In the genomic region with DNA sequence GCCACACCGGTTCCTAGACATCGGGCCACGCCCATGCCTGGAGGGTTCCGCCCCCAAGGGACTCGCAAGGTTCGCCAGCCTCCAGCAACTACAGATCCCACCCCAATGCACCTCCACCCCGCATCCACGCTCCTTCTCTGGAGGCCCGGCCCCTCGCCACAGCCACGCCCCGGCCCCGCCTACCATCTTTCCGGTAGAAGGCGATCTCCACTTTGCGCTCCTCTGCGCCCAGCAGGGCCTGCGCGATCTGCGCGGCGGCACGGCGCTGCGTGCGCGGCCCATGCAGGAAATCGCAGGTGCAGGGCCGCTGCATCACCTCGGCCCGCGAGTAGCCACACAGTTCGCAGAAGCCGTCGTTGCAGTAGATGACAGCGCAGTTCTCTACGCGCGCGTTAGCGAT, we compare ENCODE assay signal across 7 mouse cellular contexts. TPM values are rescaled to one million over a fixed set of nuclear protein-coding genes. Genes with fewer than 3 reads are reported as not detected.
DNase-seq lines count a peak whose midpoint lies in the region; ATAC-seq and TF ChIP-seq lines count a peak whose summit lies in the region.

No protein-coding gene starts in this region.

- H3K9ac ChIP-seq in limb, embryonic 14.5 days (ENCODE audit: low read depth, low read length, severe bottlenecking): no peak overlapping the region
- H3K9ac ChIP-seq in midbrain, embryonic 14.5 days (replicated peaks; ENCODE audit: low read length): peak overlapping the region; percentile 62

- under 1% methylated on average over 32 of the region's 41 CpGs for WGBS in limb, embryonic 14.5 days
- WGBS in midbrain, embryonic 14.5 days: under 1% methylated on average over 41 of the region's 41 CpGs

- H3K4me1 ChIP-seq in limb, embryonic 14.5 days (ENCODE audit: control insufficient read depth, insufficient read depth, low read length): peaks cover 18% of the 10 kb centered on the region
- H3K4me1 ChIP-seq in midbrain, embryonic 14.5 days (ENCODE audit: control insufficient read depth, insufficient read depth, low read length): peaks cover 71% of the 10 kb centered on the region

- peak; percentile 90 for DNase-seq in adrenal gland, adult 2 months
- DNase-seq in cerebellum, postnatal 4 days (ENCODE audit: low spot score in 2 of 2): peak; percentile 35 to 42
- DNase-seq in gastrocnemius, postnatal 14 days: peak; percentile 56
- peak; percentile 52 for DNase-seq in kidney, adult 11 months
- DNase-seq in limb, embryonic 14.5 days (ENCODE audit: low spot score): peak; percentile 32
- peak; percentile 84 for DNase-seq in midbrain, embryonic 14.5 days
- peak; percentile 54 to 71 for DNase-seq in spleen, adult 18-20 months

- H3K9me3 ChIP-seq in limb, embryonic 14.5 days (ENCODE audit: control insufficient read depth, low read length): no peaks in the 10 kb centered on the region
- H3K9me3 ChIP-seq in midbrain, embryonic 14.5 days (ENCODE audit: control insufficient read depth, low read length): no peaks in the 10 kb centered on the region

- no peak for TF ChIP-seq POLR2A in limb, embryonic 14.5 days (IDR thresholded peaks at IDR 0.05; ENCODE audit: borderline replicate concordance, extremely low read depth, insufficient read depth, insufficient read length)

- H3K27ac ChIP-seq in limb, embryonic 14.5 days (replicated peaks; ENCODE audit: low read depth, low read length): no peak overlapping the region
- peak overlapping the region; percentile 64 for H3K27ac ChIP-seq in midbrain, embryonic 14.5 days (replicated peaks; ENCODE audit: low read depth, low read length)

- H3K36me3 ChIP-seq in limb, embryonic 14.5 days (ENCODE audit: control insufficient read depth, insufficient read depth, low read length): no peaks in the 10 kb centered on the region
- H3K36me3 ChIP-seq in midbrain, embryonic 14.5 days (ENCODE audit: control insufficient read depth, insufficient read depth, low read length): peaks cover 3% of the 10 kb centered on the region

- intact Hi-C loops in gastrocnemius, postnatal 14 days (cut with DNase I; ENCODE audit: low total_unique reads): no loop called here

- peaks cover 30% of the 10 kb centered on the region for H3K27me3 ChIP-seq in limb, embryonic 14.5 days (ENCODE audit: control insufficient read depth, insufficient read depth, low read length)
- H3K27me3 ChIP-seq in midbrain, embryonic 14.5 days (ENCODE audit: control insufficient read depth, insufficient read depth, low read length): peaks cover 3% of the 10 kb centered on the region; the same call in 1 of the 2 replicates

- peak; percentile 14; the same call in 1 of the 2 replicates for ATAC-seq in limb, embryonic 14.5 days (ENCODE audit: low FRiP score, low read depth)
- ATAC-seq in midbrain, embryonic 14.5 days (ENCODE audit: low FRiP score, low TSS enrichment): peak; percentile 16; the same call in 1 of the 2 replicates

- peak overlapping the region; percentile 43 for H3K4me3 ChIP-seq in limb, embryonic 14.5 days (replicated peaks; ENCODE audit: low read length)
- H3K4me3 ChIP-seq in midbrain, embryonic 14.5 days (replicated peaks; ENCODE audit: low read depth, low read length): peak overlapping the region; percentile 50

- H3K4me2 ChIP-seq in limb, embryonic 14.5 days (replicated peaks; ENCODE audit: low read depth, low read length, severe bottlenecking): peak overlapping the region; percentile 80
- peak overlapping the region; percentile 97 for H3K4me2 ChIP-seq in midbrain, embryonic 14.5 days (ENCODE audit: low read length)

RNA-seq across cellular contexts. Expression of a gene that starts 3.3 kb away (rescaled TPM):
- 10 to 100 TPM; 12.3 to 26.4 TPM for total RNA-seq in adrenal gland, adult 2 months (2021)
- 75.2 and 99.5 TPM in 2 replicates for polyA plus RNA-seq in adrenal gland, adult 2 months (2012; rRNA removed)
- total RNA-seq in gastrocnemius, postnatal 14 days (2021): 1 to 10 TPM; 1.8 to 4.2 TPM
- 16.2 and 26.5 TPM in 2 replicates for polyA plus RNA-seq in limb, embryonic 14.5 days (2012; rRNA removed)
- polyA plus RNA-seq in limb, embryonic 14.5 days (2014; fragmentation: Nextera tagmentation; extraction: Ambion mirVana): 2.8 and 3.8 TPM in 2 replicates
- 10.2 and 13.1 TPM in 2 replicates for polyA plus RNA-seq in midbrain, embryonic 14.5 days (2014; fragmentation: Nextera tagmentation; extraction: Ambion mirVana)

RNA-seq across cellular contexts. Expression of a gene that starts 16.5 kb away (rescaled TPM):
- 10 to 100 TPM in 1 of 2 experiments, 1 to 10 TPM in 1; 8.5 to 13.6 TPM for total RNA-seq in adrenal gland, adult 2 months (2021)
- polyA plus RNA-seq in adrenal gland, adult 2 months (2012; rRNA removed): 22.1 and 33.1 TPM in 2 replicates
- total RNA-seq in gastrocnemius, postnatal 14 days (2021): 10 to 100 TPM in 1 of 2 experiments, 1 to 10 TPM in 1; 8.6 to 10.6 TPM
- 7.3 and 7.4 TPM in 2 replicates for polyA plus RNA-seq in limb, embryonic 14.5 days (2012; rRNA removed)
- polyA plus RNA-seq in limb, embryonic 14.5 days (2014; fragmentation: Nextera tagmentation; extraction: Ambion mirVana): 4.8 and 6.1 TPM in 2 replicates
- 5.1 and 7.0 TPM in 2 replicates for polyA plus RNA-seq in midbrain, embryonic 14.5 days (2014; fragmentation: Nextera tagmentation; extraction: Ambion mirVana)

RNA-seq across cellular contexts. Expression of a gene that starts 43.8 kb away (rescaled TPM):
- 1 to 10 TPM; 1.5 to 1.7 TPM for total RNA-seq in adrenal gland, adult 2 months (2021)
- 7.5 and 11.6 TPM in 2 replicates for polyA plus RNA-seq in adrenal gland, adult 2 months (2012; rRNA removed)
- under 1 TPM; 0.11 to 0.14 TPM for total RNA-seq in gastrocnemius, postnatal 14 days (2021)
- 1.7 and 2.4 TPM in 2 replicates for polyA plus RNA-seq in limb, embryonic 14.5 days (2012; rRNA removed)
- polyA plus RNA-seq in limb, embryonic 14.5 days (2014; fragmentation: Nextera tagmentation; extraction: Ambion mirVana): 0.54 and 1.3 TPM in 2 replicates
- 0.72 and 1.0 TPM in 2 replicates for polyA plus RNA-seq in midbrain, embryonic 14.5 days (2014; fragmentation: Nextera tagmentation; extraction: Ambion mirVana)

RNA-seq across cellular contexts. Expression of a gene that starts 45.3 kb away (rescaled TPM):
- total RNA-seq in adrenal gland, adult 2 months (2021): 10 to 100 TPM; 63.6 to 69.8 TPM
- polyA plus RNA-seq in adrenal gland, adult 2 months (2012; rRNA removed): 165 and 174 TPM in 2 replicates
- 10 to 100 TPM; 36.2 to 43.6 TPM for total RNA-seq in gastrocnemius, postnatal 14 days (2021)
- 45.3 and 58.3 TPM in 2 replicates for polyA plus RNA-seq in limb, embryonic 14.5 days (2012; rRNA removed)
- 35.8 and 37.3 TPM in 2 replicates for polyA plus RNA-seq in limb, embryonic 14.5 days (2014; fragmentation: Nextera tagmentation; extraction: Ambion mirVana)
- polyA plus RNA-seq in midbrain, embryonic 14.5 days (2014; fragmentation: Nextera tagmentation; extraction: Ambion mirVana): 45.3 and 52.1 TPM in 2 replicates

Comparison
In these comparisons a context has a peak if more than half of its experiments do, and no peak if none do; other contexts are left out.
1. DNase-seq: peak in every context shown above with its lines; median percentile 90 in adrenal gland, adult 2 months; 84 in midbrain, embryonic 14.5 days; 62 in spleen, adult 18-20 months; 56 in gastrocnemius, postnatal 14 days; 52 in kidney, adult 11 months; 38 in cerebellum, postnatal 4 days; 32 in limb, embryonic 14.5 days.